Mouse (Mus musculus): Measurements from ENCODE around the gene Wnt10b. TPM values are rescaled to one million over a fixed set of nuclear protein-coding genes. Genes with fewer than 3 reads are reported as not detected.

Gene Wnt10b
- polyA plus RNA-seq, 1 experiment from 2014 or later = not detected

- H3K4me3 ChIP-seq = peak overlapping the region; percentile 36
- H3K4me2 ChIP-seq = peak overlapping the region; percentile 59
- no peaks in the 10 kb centered on the region for H3K9me3 ChIP-seq
- peaks cover 96% of the 10 kb centered on the region for H3K27me3 ChIP-seq
- peak overlapping the region; percentile 18 for H3K9ac ChIP-seq
- no peak overlapping the region for H3K27ac ChIP-seq (replicated peaks)
- 1% methylated on average over 70 of the region's 75 CpGs for WGBS
- H3K4me1 ChIP-seq (replicated peaks) = peaks cover 33% of the 10 kb centered on the region
- H3K36me3 ChIP-seq = no peaks in the 10 kb centered on the region
- 0 out of 2 replicates have a peak, but pooled peaks have one; percentile 16 for ATAC-seq (ENCODE audit: low FRiP score, low read depth)
Observed at GRCm38 (mm10) chr15:98792233-98793020, 14.5 kb upstream of the Wnt10b start.

- Histone ChIP-seq H3K9me3 (no peaks in the 10 kb centered on the region), H3K4me2 (peak overlapping the region; percentile 34), H3K36me3 (no peaks in the 10 kb centered on the region), H3K9ac (no peak overlapping the region), H3K27ac (replicated peaks) (no peak overlapping the region), H3K4me1 (replicated peaks) (peaks cover 29% of the 10 kb centered on the region), H3K4me3 (peak overlapping the region; percentile 36; the same call in 1 of the 2 replicates), H3K27me3 (peaks cover 95% of the 10 kb centered on the region)
- ATAC-seq (ENCODE audit: low FRiP score, low read depth) = no peak
- under 1% methylated on average over 23 of the region's 23 CpGs for WGBS
Observed at GRCm38 (mm10) chr15:98791771-98792170, 13.8 kb upstream of the Wnt10b start.

- Histone ChIP-seq H3K27ac (replicated peaks) (no peak overlapping the region), H3K4me3 (peak overlapping the region; percentile 36), H3K4me1 (replicated peaks) (peaks cover 28% of the 10 kb centered on the region), H3K4me2 (peak overlapping the region; percentile 34), H3K9me3 (no peaks in the 10 kb centered on the region), H3K9ac (no peak overlapping the region), H3K36me3 (no peaks in the 10 kb centered on the region), H3K27me3 (peaks cover 95% of the 10 kb centered on the region)
- under 1% methylated on average over 12 of the region's 12 CpGs for WGBS
- ATAC-seq (ENCODE audit: low FRiP score, low read depth) = no peak
Observed at GRCm38 (mm10) chr15:98791221-98791620, 13.3 kb upstream of the Wnt10b start.

GRCm38 (mm10) chr15:98790761-98791160 lies 12.8 kb upstream of the Wnt10b start:
- H3K27ac ChIP-seq (replicated peaks) = no peak overlapping the region
- peak overlapping the region; percentile 34 for H3K4me2 ChIP-seq
- H3K9ac ChIP-seq = no peak overlapping the region
- peaks cover 28% of the 10 kb centered on the region for H3K4me1 ChIP-seq (replicated peaks)
- peaks cover 91% of the 10 kb centered on the region for H3K27me3 ChIP-seq
- peak overlapping the region; percentile 36 for H3K4me3 ChIP-seq
- under 1% methylated on average over 23 of the region's 23 CpGs for WGBS
- no peak for ATAC-seq (ENCODE audit: low FRiP score, low read depth)
- no peaks in the 10 kb centered on the region for H3K36me3 ChIP-seq
- H3K9me3 ChIP-seq = no peaks in the 10 kb centered on the region

GRCm38 (mm10) chr15:98789661-98790535 lies 11.9 kb upstream of the Wnt10b start, which contains the start of gene Wnt1:
Gene Wnt1, plus strand, starts transcription at chr15:98789857.
- Histone ChIP-seq H3K4me3 (peak within 1 kb of the TSS; percentile 36), H3K9ac (no peak within 1 kb of the TSS), H3K4me1 (replicated peaks) (peaks cover 28% of the 10 kb centered on the region), H3K9me3 (no peaks in the 10 kb centered on the region), H3K36me3 (no peaks in the 10 kb centered on the region), H3K4me2 (peak within 1 kb of the TSS; percentile 34; the same call in 1 of the 2 replicates), H3K27me3 (peaks cover 82% of the 10 kb centered on the region), H3K27ac (replicated peaks) (no peak within 1 kb of the TSS)
- 0 out of 2 replicates have a peak, but pooled peaks have one; percentile 23 for ATAC-seq (ENCODE audit: low FRiP score, low read depth)
- WGBS = 2% methylated on average over 48 of the region's 51 CpGs

- Histone ChIP-seq H3K27me3 (peaks cover 77% of the 10 kb centered on the region), H3K9me3 (no peaks in the 10 kb centered on the region), H3K9ac (no peak overlapping the region), H3K4me2 (0 out of 2 replicates have a peak overlapping the region, but pooled peaks have one; percentile 7), H3K4me3 (peak overlapping the region; percentile 18; the same call in 1 of the 2 replicates), H3K36me3 (no peaks in the 10 kb centered on the region), H3K4me1 (replicated peaks) (peaks cover 28% of the 10 kb centered on the region), H3K27ac (replicated peaks) (no peak overlapping the region)
- WGBS = 11% methylated on average over 24 of the region's 24 CpGs
- ATAC-seq (ENCODE audit: low FRiP score, low read depth) = no peak
Observed at GRCm38 (mm10) chr15:98788972-98789660, 11.2 kb upstream of the Wnt10b start.

- WGBS = 39% methylated on average over 4 of the region's 4 CpGs
- Histone ChIP-seq H3K9me3 (no peaks in the 10 kb centered on the region), H3K27ac (replicated peaks) (no peak overlapping the region), H3K4me1 (replicated peaks) (peaks cover 24% of the 10 kb centered on the region), H3K4me3 (no peak overlapping the region), H3K27me3 (peaks cover 65% of the 10 kb centered on the region), H3K9ac (no peak overlapping the region), H3K4me2 (no peak overlapping the region), H3K36me3 (no peaks in the 10 kb centered on the region)
- ATAC-seq (ENCODE audit: low FRiP score, low read depth) = no peak
Observed at GRCm38 (mm10) chr15:98787930-98788329, 10.0 kb upstream of the Wnt10b start.

- no peak overlapping the region for H3K4me3 ChIP-seq
- no peak overlapping the region for H3K27ac ChIP-seq (replicated peaks)
- ATAC-seq (ENCODE audit: low FRiP score, low read depth) = no peak
- peaks cover 9% of the 10 kb centered on the region for H3K4me1 ChIP-seq (replicated peaks)
- WGBS = 35% methylated on average over 7 of the region's 7 CpGs
- peaks cover 63% of the 10 kb centered on the region for H3K27me3 ChIP-seq
- no peak overlapping the region for H3K4me2 ChIP-seq
- no peak overlapping the region for H3K9ac ChIP-seq
- H3K36me3 ChIP-seq = no peaks in the 10 kb centered on the region
- H3K9me3 ChIP-seq = no peaks in the 10 kb centered on the region
Observed at GRCm38 (mm10) chr15:98785744-98786143, 7.8 kb upstream of the Wnt10b start.

- peaks cover 24% of the 10 kb centered on the region for H3K4me1 ChIP-seq (replicated peaks)
- no peaks in the 10 kb centered on the region for H3K36me3 ChIP-seq
- no peaks in the 10 kb centered on the region for H3K9me3 ChIP-seq
- H3K4me3 ChIP-seq = no peak overlapping the region
- peaks cover 65% of the 10 kb centered on the region for H3K27me3 ChIP-seq
- H3K4me2 ChIP-seq = no peak overlapping the region
- no peak overlapping the region for H3K9ac ChIP-seq
- no peak for ATAC-seq (ENCODE audit: low FRiP score, low read depth)
- WGBS = 28% methylated on average over 6 of the region's 6 CpGs
- no peak overlapping the region for H3K27ac ChIP-seq (replicated peaks)
Observed at GRCm38 (mm10) chr15:98781166-98781565, 3.2 kb upstream of the Wnt10b start.

GRCm38 (mm10) chr15:98780573-98780972 lies 2.6 kb upstream of the Wnt10b start:
- Histone ChIP-seq H3K27me3 (peaks cover 71% of the 10 kb centered on the region), H3K27ac (replicated peaks) (no peak overlapping the region), H3K4me1 (replicated peaks) (peaks cover 25% of the 10 kb centered on the region), H3K36me3 (no peaks in the 10 kb centered on the region), H3K9ac (no peak overlapping the region), H3K9me3 (no peaks in the 10 kb centered on the region), H3K4me2 (no peak overlapping the region), H3K4me3 (no peak overlapping the region)
- no peak for ATAC-seq (ENCODE audit: low FRiP score, low read depth)
- WGBS = under 1% methylated on average over 13 of the region's 13 CpGs

- Histone ChIP-seq H3K4me3 (no peak overlapping the region), H3K9me3 (no peaks in the 10 kb centered on the region), H3K9ac (no peak overlapping the region), H3K27ac (replicated peaks) (no peak overlapping the region), H3K4me1 (replicated peaks) (peaks cover 25% of the 10 kb centered on the region), H3K27me3 (peaks cover 76% of the 10 kb centered on the region), H3K36me3 (no peaks in the 10 kb centered on the region), H3K4me2 (no peak overlapping the region)
- no peak for ATAC-seq (ENCODE audit: low FRiP score, low read depth)
- 1% methylated on average over 8 of the region's 8 CpGs for WGBS
Observed at GRCm38 (mm10) chr15:98780075-98780474, 2.1 kb upstream of the Wnt10b start.

Measured in hindbrain, embryonic 15.5 days (tissue).